Mouse (Mus musculus): ENCODE results near the gene Atraid. TPM values are rescaled to one million over a fixed set of nuclear protein-coding genes. Genes with fewer than 3 reads are reported as not detected.

Gene Atraid
- total and polyA plus RNA-seq, 3 experiments = 58.0 to 88.7 (median 60.1) TPM

DNA sequence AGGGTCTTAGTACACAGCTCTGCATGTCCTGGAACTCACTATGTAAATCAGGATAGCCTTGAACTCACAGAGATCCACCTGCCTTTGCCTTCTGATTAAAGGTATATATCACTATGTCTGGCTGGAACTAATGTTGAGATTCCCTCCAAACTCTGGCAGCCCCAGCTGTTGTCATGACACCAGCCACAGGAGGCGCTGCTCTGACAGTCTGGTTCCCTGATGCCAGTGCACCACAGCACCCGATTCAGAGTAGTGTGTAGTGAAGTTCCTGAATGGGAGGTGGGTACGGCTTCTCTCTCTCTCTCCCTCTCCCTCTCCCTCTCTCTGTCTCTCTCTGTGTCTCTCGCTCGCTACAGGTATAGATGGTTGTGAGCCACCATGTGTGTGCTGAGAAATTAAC, 34.2 kb downstream of the Atraid start:
- no peaks in the 10 kb centered on the region for H3K79me2 ChIP-seq (replicated peaks; ENCODE audit: control insufficient read depth, extremely low read depth, insufficient read depth, poor library complexity, severe bottlenecking)
- no peak overlapping the region for H3K4me2 ChIP-seq (ENCODE audit: insufficient read depth, low read depth, poor library complexity, severe bottlenecking)
- in situ Hi-C loops (cut with MboI; ENCODE audit: low pct_ligation_motif_present, low pct_unique_long_range_greater_than_20kb, low sequenced_read_pairs) (no loop called here), dilution Hi-C loops (cut with MboI; ENCODE audit: extremely low pct_ligation_motif_present, extremely low pct_unique_long_range_greater_than_20kb, low sequenced_read_pairs) (no loop called here)
- DNase-seq (ENCODE audit: extremely low read depth) = peak; percentile 81
- TF ChIP-seq CTCF (conservative IDR thresholded peaks at IDR 0.05 in 1 of 2, IDR thresholded peaks at IDR 0.05 in 1 of 2; ENCODE audit: low read depth in 2 of 2, low read length in 2 of 2) (peak; percentile 75 to 81), MAX (IDR thresholded peaks at IDR 0.05; ENCODE audit: low read length) (no peak), USF2 (conservative IDR thresholded peaks at IDR 0.05; ENCODE audit: low read depth, low read length) (no peak), MAZ (IDR thresholded peaks at IDR 0.05; ENCODE audit: low read depth, low read length) (no peak), RCOR1 (conservative IDR thresholded peaks at IDR 0.05; ENCODE audit: low read depth, low read length) (no peak), RAD21 (IDR thresholded peaks at IDR 0.05; ENCODE audit: low read depth, low read length) (peak; percentile 52), SMC3 (IDR thresholded peaks at IDR 0.05; ENCODE audit: low read depth, low read length) (peak; percentile 30; the same call in 1 of the 2 replicates), ZNF384 (IDR thresholded peaks at IDR 0.05; ENCODE audit: low read depth, low read length) (no peak)
- no peaks in the 10 kb centered on the region for H3K9me3 ChIP-seq (replicated peaks; ENCODE audit: low read length)
- no peak overlapping the region for H3K27ac ChIP-seq (ENCODE audit: insufficient read depth, low read depth)
- peaks cover 16% of the 10 kb centered on the region for H3K27me3 ChIP-seq (replicated peaks)
- peak overlapping the region in 2 of 3 experiments; percentile 26 to 29 for H3K4me3 ChIP-seq (replicated peaks in 1 of 3; ENCODE audit: low read depth in 2 of 3, low read length in 2 of 3, poor library complexity in 1 of 3)
- H3K36me3 ChIP-seq (replicated peaks in 1 of 2; ENCODE audit: control insufficient read depth in 1 of 2, insufficient read depth in 1 of 2, low read length in 1 of 2) = peaks cover 22 to 37% of the 10 kb centered on the region in 2 experiments
- H3K9ac ChIP-seq (ENCODE audit: insufficient read depth, low read depth) = no peak overlapping the region
- peaks cover 13 to 35% of the 10 kb centered on the region in 2 experiments for H3K4me1 ChIP-seq (ENCODE audit: control insufficient read depth in 1 of 2, insufficient read depth in 2 of 2)

DNA sequence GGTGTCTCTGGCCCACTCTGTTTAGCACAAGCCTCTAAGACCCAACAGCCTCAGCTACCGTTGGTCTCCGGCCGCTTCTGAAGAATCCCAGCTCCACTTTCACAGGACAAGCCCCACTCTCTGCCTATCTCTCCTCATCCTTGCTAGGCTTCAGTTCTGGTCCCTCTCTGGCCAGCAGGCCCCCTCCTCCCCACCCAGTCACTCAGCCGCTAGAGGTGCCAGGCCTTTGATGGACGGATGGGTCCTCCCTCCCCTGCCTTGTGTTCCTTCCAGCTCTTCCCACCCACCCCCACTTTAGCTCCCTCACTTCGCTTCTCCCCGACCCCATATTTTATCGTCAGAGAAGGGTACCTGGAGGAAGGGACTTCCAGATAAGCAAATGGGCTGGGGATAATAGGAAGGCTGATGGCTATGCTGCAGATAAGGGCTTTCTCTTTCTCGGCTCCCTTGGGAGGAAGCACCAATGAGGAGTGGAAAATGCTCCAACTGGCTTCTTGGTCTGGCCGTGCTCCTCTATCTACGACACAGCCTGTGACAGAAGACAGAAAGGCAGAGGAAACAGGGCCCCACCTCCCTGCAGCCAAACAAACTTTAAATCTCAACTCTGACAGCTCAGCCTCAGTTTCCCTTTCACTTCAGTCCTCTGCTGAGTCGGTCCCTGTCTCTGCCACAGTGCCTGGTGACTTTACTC, 35.0 kb downstream of the Atraid start:
- peak; percentile 63 for DNase-seq (ENCODE audit: extremely low read depth)
- no peaks in the 10 kb centered on the region for H3K9me3 ChIP-seq (replicated peaks; ENCODE audit: low read length)
- H3K4me1 ChIP-seq (ENCODE audit: control insufficient read depth in 1 of 2, insufficient read depth in 2 of 2) = peaks cover 13 to 36% of the 10 kb centered on the region in 2 experiments
- H3K27ac ChIP-seq (ENCODE audit: insufficient read depth, low read depth) = 0 out of 2 replicates have a peak overlapping the region, but pooled peaks have one; percentile 2
- H3K9ac ChIP-seq (ENCODE audit: insufficient read depth, low read depth) = no peak overlapping the region; the same call in 1 of the 2 replicates
- in situ Hi-C loops (cut with MboI; ENCODE audit: low pct_ligation_motif_present, low pct_unique_long_range_greater_than_20kb, low sequenced_read_pairs) = no loop called here
- H3K27me3 ChIP-seq (replicated peaks) = peaks cover 21% of the 10 kb centered on the region
- dilution Hi-C loops (cut with MboI; ENCODE audit: extremely low pct_ligation_motif_present, extremely low pct_unique_long_range_greater_than_20kb, low sequenced_read_pairs) = no loop called here
- TF ChIP-seq GABPA (IDR thresholded peaks at IDR 0.05; ENCODE audit: insufficient replicate concordance, low read depth, low read length) = no peak
- TF ChIP-seq SIN3A (IDR thresholded peaks at IDR 0.05; ENCODE audit: low read length) = 0 out of 2 replicates have a peak, but pooled peaks have one; percentile 18
- TF ChIP-seq MAZ (IDR thresholded peaks at IDR 0.05; ENCODE audit: low read depth, low read length) = peak; percentile 37
- TF ChIP-seq EP300 (IDR thresholded peaks at IDR 0.05; ENCODE audit: low read length) = 0 out of 2 replicates have a peak, but pooled peaks have one; percentile 15
- TF ChIP-seq BHLHE40 (IDR thresholded peaks at IDR 0.05; ENCODE audit: low read depth, low read length) = 0 out of 2 replicates have a peak, but pooled peaks have one; percentile 7
- TF ChIP-seq TBP (conservative IDR thresholded peaks at IDR 0.05; ENCODE audit: low read depth, low read length) = no peak
- peak overlapping the region; percentile 95 for H3K4me2 ChIP-seq (ENCODE audit: insufficient read depth, low read depth, poor library complexity, severe bottlenecking)
- peaks cover 14 to 30% of the 10 kb centered on the region in 2 experiments for H3K36me3 ChIP-seq (replicated peaks in 1 of 2; ENCODE audit: control insufficient read depth in 1 of 2, insufficient read depth in 1 of 2, low read length in 1 of 2)
- peak overlapping the region; percentile 26 to 31 (median 29) for H3K4me3 ChIP-seq (replicated peaks in 1 of 3; ENCODE audit: low read depth in 2 of 3, low read length in 2 of 3, poor library complexity in 1 of 3)
- no peaks in the 10 kb centered on the region for H3K79me2 ChIP-seq (replicated peaks; ENCODE audit: control insufficient read depth, extremely low read depth, insufficient read depth, poor library complexity, severe bottlenecking)
